Mouse (Mus musculus): ENCODE data around the gene Ipo5.

The Ipo5 gene

DNA sequence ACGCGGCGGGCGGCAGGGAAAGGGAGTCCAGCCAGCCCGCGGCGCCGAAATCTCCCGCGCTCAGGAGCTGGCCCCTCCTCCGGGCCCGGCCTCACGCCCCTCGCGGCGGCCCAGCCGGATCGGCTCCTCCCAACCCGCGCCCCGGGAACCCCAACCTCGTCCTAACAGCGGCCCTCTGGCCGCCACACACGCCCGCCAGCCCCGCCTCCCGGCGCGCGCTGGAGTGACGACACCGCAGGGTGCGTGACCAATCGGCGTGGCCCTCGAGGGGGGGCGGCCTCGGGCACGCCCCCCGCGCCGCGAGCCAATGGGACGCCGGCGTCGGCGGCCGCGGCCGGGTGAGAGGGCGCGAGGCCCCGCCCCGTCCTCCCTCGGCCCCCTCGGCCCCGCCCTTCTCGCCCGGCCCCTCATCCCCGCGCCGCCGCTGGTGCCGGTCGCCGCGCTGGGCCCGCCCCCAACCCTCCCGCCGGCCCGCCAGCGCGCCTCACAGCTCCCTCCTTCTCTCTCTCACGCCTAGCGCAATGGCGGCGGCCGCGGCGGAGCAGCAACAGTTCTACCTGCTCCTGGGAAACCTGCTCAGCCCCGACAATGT, at the start of gene Ipo5:
TSS of gene Ipo5 (plus strand) at position 492 of the 592 bp plus-strand sequence.
- DNase-seq (ENCODE audit: low read depth, low spot score), result peak; percentile 97

DNA sequence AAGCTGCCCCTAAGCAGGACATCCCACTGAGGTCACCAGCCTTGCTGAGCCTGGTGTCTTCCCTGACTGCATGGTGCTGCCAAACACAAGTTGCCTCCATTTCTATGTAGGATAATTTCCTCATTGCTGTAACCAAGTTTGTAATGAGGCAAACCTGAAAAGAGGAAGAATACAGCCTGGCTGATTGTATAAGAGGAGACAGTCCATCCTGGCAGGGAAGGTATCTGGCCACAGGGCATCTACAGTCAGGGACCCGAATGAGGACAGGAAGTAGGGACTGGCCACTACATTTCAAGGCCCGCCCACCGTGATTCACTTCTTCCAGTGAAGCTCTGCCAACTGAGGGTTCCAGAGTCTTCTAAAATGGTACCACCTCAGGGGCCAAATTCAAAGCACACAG, 47.8 kb upstream of the Ipo5 start:
- no peak for DNase-seq (ENCODE audit: low read depth, low spot score)

DNA sequence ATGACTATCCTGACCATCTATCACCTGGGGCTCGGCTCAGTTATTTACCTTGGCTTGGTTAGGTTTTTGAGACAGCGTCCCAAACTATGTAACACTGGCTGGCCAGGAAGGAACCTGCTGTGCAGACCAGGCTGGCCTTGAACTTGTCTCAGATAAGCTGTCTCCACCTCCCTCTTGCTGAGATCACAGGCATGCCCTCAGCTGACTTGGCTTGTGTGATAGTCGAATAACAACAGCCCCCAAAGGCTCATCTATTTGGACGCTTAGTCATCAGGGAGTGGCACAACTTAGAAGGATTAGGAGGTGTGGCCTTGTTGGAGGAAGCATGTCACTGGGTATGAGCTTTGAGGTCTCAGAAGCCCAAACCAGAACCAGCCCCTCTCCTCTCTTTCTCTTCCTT, 46.1 kb upstream of the Ipo5 start:
- no peak for DNase-seq (ENCODE audit: low read depth, low spot score)

DNA sequence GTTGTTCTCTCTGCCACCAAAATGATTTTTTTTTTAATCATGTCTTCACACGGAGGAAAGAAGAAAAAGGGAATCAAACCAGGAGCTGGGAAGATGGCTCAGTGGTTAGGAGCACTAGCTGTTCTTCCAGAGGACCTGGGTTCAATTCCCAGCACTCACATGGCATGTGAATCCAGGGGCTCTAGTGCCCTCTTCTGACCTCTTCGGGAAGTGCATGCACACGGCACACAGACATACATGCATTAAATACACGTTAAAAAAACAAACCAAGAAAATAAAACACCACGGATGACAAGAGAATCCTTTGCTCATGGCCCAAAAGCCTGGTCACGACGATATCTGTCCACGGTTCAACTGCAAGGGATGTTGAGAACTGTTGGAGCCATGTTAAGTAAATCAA, 44.5 kb upstream of the Ipo5 start:
- no peak for DNase-seq (ENCODE audit: low read depth, low spot score)

DNA sequence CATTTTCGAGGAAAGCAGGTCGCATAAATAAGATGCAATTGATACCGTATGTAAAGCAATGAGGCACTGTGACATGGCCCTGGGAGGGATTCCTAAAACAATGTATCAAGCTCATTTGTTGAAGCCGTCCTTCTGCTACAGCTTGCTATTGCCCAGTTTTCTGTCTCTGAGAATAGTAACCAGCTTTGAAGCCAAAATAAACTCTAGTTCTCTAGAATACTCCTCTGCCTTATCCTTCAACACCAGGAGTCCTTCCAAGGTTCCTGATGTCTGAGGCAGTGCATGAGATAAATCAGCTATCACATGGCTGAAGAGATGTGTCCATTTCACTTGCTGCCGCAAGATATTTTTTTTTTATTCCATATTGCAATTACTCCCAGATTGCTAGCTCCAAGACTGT, 43.9 kb upstream of the Ipo5 start:
- peak; percentile 55 for DNase-seq (ENCODE audit: low read depth, low spot score)

DNA sequence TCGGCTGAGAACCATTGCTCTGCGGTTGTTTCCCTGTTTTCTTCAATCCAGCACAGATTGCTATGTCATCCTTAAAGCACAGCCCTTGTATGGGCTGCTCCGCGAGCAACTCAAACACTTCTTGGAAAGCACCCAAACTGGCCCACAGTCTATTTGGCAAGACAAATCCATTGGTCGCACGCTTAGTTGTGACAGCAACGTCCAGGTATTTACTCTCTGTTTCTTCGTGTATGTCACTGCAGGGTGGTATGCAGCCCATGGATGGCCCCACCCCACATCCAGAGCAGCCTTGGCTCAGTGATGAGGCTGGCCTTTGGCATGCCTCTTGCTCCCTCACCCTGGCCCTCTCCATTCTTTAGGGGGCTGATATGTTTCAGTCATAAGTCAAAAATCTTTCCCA, 42.5 kb upstream of the Ipo5 start:
- peak; percentile 67 for DNase-seq (ENCODE audit: low read depth, low spot score)

DNA sequence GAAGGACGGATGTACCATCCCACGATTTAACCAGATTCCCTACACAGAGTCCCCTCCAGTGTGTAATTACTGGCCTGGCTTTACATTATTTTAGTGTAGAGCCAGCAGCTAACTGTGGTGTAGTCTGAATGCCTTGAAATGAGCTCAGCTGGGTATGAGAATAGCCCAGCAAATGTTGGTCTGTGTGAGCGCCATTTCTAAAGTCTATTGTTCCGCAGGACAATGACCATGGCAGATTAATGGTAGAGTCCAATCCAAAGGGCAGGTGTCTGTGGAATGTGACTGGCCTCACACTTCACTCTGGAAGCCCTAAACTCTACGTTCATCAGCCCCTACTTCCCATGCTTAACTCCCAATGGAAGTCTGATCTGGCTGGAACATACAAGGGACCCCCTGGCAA, 40.3 kb upstream of the Ipo5 start:
- DNase-seq (ENCODE audit: low read depth, low spot score), result no peak

DNA sequence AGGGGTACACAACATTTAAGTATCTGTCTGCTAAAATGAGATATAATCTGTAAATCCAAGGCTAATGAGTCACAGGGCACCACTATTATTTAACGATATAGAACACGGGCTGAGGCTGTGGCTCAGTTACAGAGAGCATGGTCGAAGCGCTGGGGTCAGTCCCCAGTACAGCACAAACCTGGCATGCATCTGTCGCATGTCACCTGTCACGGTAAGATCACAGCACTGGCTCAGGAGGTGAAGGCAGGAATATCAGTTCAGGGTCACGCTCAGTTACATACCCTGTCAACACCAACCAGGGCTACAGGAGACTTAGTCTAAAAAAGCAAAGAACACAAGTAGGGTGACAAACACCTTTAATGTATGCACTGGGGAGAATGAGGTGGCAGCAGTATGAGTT, 36.6 kb upstream of the Ipo5 start:
- no peak for DNase-seq (ENCODE audit: low read depth, low spot score)

DNA sequence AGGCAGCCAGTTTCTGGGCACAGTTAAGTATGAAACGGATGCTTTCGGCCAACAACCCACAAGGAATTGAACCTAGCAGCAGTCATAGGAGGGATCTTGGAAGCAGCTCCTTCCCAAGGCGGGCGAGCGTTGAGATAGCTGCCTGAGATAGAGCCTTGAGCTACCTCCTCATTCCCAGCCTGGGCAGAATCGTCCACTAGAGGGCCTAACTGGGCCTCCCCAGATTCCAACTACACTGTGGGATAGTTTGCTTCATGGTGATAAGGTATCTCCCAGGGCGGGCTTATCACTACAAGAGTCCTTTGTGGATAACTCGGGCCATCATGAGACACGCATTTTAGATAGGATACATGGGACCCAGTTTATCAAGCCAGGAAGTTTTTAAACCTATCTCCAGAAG, 35.9 kb upstream of the Ipo5 start:
- peak; percentile 52 for DNase-seq (ENCODE audit: low read depth, low spot score)

DNA sequence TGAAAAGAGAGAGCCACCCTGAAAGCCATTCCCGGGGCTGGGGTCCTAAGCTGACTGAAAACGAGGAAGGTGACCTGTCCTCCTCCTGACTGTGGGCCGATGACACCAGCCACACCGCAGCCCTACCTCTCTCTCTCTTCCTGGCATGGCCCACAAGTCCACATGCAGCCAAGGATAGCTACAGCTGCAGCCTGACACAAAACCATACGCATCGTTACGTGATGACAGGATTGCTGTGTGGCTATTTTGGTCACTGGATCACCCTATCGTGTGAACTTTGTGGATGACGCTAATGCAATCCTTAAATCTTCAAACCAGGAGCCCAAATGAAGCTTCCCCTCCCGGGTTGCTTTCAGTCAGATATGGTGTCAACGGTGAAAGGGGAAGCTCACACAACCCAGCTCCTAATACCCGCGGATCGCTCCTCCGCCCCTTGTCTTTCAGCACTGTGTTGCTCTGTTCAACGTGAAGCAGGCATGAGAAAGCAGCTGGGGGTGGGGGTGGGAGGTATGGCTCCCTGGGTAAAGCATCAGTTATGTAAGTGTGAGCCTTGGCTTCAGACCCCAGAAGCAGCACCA, 35.1 kb upstream of the Ipo5 start:
- DNase-seq (ENCODE audit: low read depth, low spot score), result no peak

DNA sequence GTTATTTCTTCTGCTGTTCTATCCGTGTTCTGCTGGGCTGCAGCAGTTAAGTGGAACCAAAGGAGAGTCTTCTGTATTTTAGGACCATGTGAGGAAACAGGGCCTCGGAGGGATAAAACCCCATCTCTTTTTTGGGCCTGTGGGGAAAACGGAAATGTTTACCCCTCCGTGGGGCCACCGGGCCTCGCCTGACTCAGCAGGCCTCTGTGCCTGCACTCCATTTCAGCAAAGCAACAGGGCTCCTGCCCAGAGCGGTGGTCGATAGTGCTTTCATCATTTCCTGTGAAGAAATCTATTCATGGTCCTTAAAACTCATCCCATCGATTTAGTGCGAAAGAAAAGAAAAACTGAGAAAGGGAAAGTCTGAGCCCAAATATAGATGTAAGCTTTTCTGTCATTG, 33.9 kb upstream of the Ipo5 start:
- no peak for DNase-seq (ENCODE audit: low read depth, low spot score)

DNA sequence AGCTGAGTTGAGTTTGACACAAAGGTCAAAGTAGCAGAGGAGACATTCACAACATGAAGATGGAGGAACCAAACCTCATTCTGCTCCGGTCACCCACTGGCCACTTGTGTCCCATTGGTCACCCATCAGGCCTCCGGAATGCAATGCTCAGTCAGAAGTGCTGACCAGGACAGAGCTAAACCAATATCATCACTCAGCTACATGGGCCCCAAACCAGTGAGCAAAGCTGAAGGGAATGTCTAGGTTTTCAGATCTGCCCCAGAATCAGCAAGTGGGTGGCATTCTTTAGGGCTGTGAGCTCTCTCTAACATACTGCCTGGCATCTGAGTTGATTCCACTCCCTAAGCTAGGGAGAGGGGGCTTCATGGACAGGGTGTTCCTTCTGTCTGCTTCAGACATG, 32.0 kb upstream of the Ipo5 start:
- DNase-seq (ENCODE audit: low read depth, low spot score), result no peak

DNA sequence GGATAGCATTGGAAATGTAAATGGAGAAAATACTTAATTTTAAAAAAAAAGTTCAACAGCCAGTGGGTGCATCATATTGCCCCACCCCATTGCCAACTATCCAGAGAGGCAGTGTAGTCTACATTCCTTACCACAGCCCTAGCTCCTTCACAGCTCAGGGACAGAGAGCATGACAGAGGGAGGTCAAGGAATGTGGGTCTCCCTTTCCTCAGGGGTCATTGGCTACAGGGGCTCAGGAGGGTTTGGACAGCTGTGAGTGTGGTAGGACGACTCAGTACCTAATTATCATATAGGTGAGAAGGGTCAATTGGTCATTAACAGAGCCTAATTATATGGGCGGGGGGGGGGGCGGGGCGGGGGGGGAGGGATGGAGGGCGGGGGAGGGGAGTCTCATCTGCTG, 30.4 kb upstream of the Ipo5 start:
- no peak for DNase-seq (ENCODE audit: low read depth, low spot score)

DNA sequence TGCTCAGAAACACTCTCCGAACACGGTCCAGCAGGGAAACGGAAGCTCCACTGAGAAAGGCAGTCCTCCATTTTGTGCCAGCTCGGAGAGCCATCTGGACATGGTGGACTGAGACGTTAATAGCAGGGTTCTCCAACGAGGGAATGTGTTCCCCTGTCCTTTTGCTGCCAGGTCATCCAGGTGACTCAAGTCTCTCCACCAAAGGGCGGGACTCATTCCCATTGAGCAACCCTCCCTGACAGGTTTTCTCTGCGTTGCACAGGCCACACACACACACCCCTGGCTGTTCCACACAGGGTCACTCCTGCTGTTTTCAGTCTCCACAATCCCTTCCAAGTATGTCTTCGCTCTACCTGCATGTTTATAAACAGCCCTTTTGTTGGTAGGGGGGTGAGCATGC, 30.0 kb upstream of the Ipo5 start:
- no peak for DNase-seq (ENCODE audit: low read depth, low spot score)

DNA sequence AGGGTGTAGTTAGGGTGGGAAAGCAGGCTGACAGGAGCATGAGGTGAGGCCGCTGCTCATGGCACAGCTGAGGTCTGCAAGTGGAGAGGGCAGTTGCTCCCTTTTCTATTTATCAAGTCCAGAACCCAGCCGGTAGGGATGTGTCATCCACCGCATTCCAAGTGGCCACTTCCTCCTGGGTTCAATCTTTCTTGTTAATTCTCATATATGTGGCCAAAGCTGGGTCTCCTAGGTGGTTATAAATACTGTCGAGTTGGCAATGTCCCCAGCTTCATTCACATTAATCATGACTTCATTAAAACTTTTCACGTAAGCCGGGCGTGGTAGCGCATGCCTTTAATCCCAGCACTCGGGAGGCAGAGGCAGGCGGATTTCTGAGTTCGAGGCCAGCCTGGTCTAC, 22.3 kb upstream of the Ipo5 start:
- no peak for DNase-seq (ENCODE audit: low read depth, low spot score)

DNA sequence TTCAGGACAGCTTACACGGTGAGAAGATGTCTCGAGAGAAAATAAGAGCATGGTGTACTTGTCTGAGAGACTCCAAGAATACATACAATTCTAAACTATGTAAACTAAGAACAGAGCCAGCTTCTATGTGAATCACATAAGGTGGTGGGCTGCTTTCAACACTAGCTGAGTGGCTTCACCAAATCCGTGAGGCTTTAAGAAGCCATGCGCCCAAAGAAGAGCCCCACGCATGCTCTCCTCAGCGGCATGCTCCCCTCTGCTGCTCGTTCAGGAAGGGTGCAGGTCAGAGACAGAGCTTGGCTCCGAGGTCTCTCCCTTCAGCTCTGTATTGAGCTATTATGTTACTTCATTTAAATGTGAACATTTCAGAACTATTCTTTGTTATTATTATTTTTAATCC, 18.7 kb upstream of the Ipo5 start:
- peak; percentile 71 for DNase-seq (ENCODE audit: low read depth, low spot score)

DNA sequence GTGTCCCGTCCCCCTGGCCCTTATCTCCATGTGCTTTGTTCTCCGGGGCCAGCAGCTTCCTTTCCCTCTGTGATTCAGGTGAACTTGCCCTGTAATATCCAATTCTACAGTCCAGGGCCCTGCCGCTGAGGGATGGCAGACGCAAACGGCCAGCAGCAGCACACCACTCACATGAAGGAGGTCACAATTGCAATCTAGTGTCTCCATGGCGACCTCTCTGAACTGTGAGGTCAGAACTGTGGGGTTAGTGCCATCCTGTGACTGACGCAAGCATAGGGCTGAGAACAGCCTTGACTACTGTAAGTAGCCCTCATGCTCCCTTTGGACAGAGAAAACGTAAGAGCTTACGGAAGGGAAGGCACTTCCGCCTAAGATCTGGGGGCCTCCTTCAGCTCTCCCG, 14.4 kb upstream of the Ipo5 start:
- no peak for DNase-seq (ENCODE audit: low read depth, low spot score)

DNA sequence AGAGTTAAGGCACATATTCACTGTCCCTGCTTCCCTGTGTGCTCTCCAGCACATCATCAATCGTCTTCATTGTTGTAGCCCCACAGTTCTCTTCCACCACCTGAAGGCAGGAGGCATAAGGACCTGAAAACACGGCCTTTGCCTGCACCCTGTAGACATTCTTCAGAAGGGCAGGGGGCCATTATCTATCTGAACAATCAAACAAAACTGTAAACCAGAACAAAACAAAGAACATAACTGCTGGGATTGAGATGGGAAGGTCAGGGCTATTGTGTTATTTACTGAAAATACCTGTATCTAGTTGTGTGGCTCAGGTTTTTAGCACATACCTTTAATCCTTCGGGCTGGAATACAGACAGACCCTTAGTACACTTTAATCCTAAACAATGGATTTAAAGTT, 12.1 kb upstream of the Ipo5 start:
- no peak for DNase-seq (ENCODE audit: low read depth, low spot score)

DNA sequence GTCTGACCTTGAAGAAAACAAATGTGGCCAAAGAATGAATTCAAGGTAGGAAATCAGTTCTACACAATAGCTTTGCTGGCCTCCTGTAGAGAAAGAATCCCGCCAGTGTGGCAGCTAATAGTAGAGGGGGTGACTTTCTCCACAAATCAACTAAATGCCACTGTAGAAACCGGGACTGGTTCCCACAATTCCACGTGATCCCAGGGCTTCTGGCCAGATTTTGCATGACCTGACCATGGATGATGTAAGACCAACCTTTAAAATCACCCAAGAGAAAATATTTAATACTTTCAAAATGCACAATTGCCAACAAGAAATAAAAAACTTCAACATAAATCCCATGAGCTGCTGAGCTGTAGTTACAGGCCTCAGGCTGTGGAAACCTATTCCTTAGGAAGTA, 1.6 kb upstream of the Ipo5 start:
- DNase-seq (ENCODE audit: low read depth, low spot score), result no peak

DNA sequence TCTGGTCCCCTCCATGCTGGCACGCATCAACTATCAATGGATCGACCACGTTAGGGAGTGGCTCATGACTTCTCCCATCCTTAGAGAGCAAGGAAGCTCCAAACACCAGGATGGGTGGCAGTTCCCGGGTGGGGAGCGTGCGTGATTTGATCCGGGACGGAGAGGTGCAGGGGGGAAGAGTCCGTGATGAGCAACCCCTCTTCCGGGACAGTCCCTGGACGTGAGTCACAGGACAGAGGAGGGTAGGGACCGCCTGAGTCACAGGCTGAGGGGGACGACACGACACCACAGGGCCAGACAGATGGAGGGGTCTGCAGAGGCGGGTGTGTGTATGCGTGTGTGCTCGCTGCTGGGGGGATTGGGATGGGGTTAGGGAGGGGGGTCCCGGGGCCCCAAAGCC, 704 bp upstream of the Ipo5 start:
- DNase-seq (ENCODE audit: low read depth, low spot score), result peak; percentile 61

DNA sequence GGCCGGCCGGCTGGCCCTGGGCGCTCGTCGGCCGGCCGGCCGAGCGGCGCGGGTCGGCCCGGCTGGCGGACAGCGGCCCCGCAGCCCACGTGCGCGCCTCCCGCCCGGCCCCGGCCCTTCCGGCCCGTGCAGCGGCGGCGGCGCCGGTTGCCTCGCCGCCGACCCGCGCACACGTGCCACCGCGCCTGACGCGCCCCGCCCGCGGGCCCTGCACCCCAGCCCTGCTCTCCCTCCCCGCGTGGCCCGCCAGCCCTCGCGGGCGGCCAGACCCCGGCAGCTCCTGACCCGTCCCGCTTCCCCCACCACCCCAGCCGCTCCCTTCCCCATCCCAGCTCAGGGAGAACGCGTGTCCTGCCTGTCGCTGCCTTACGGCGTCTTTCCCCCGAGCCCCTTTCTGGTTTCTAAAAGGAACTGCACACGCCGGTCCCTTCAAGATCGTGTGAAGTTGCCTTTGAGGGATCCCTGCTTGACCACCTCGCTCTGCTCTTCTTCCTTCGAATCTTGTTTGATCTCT, 421 bp downstream of the Ipo5 start:
- peak; percentile 48 for DNase-seq (ENCODE audit: low read depth, low spot score)

DNA sequence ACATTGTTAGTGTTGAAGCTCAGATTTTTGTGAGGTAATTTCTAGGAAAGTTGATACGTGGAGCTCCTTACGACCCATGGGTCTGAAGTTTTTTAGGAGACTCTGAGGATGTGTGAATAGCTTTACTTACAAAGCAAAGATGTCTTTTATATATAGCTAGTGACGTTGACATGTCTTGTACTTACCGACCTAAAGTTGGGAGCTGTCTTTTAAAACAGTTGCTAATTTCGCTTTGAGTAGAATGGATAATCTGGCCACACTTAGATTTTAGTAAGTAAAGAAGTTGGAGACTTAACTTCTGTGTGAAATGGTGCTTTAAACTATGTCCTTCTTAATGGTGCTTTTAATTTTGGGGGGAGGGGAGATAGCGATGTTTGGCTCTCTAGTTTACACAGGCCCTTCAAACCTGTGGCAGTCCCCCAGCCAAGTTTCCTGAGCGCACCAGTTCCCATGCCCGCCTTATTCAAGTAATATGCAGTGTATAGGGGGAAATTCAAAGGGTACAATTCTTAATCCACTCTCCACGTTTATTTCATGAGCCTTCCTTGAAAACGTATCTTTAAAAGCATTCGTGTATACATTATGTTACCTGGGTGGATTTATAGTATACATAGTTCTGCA, 1.2 kb downstream of the Ipo5 start:
- no peak for DNase-seq (ENCODE audit: low read depth, low spot score)

DNA sequence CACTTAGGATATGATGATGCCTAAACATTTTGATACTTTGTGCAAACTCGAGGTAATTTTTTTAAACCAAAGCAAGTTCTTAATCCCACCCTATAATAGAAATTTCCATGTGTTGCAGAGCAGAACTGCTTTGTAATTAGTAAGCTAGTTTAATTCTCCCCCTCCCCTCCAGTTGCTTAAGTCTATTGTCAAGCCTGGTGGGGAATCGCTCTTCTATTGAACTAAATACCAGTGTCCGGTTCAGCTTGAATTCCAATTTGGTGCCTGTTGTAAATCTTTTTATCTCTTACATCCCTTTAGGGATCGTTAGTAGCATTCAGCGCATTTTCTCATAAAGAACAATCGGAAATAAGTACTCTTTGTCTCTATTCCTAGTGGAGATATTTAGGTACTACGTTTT, 1.9 kb downstream of the Ipo5 start:
- no peak for DNase-seq (ENCODE audit: low read depth, low spot score)

DNA sequence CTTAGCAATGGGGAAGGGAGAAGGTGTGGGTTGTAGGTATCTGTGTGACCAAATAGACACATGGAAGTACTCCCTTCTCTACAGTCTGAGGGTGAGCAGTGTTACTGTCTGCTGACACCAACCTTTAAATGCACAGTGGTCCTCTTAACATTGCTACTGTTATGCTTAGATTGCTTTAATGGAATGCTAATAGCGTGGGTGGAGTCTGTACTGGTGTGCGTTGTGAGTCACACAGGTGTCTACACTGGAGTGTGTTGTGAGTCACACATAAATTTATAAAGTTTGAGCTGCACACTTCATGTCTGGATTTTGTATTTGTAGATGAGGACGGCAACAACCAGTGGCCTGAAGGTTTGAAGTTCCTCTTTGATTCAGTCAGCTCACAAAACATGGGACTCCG, 10.8 kb downstream of the Ipo5 start:
- DNase-seq (ENCODE audit: low read depth, low spot score), result no peak
